Mouse (Mus musculus) thymus, adult 2 months (tissue): ENCODE measurements around the gene Dnajc10. TPM values are rescaled to one million over a fixed set of nuclear protein-coding genes. Genes with fewer than 3 reads are reported as not detected.

Experiments
- DNase-seq: peaks from one replicate; pipeline ENCODE4 v3.0.0; 2021
- H3K27ac ChIP-seq: fragments of 200-500 bp; 2 replicates; pipeline ENCODE4 v1.5.1; 2012; ENCODE audit warnings: low read length, control low read depth; ENCODE audit not compliant: control insufficient read depth, insufficient read depth
- H3K27me3 ChIP-seq: fragments of 200-500 bp; 2 replicates; pipeline ENCODE4 v1.6.1; 2012; ENCODE audit warnings: mild to moderate bottlenecking, low read length, moderate library complexity, mixed read lengths; ENCODE audit not compliant: control insufficient read depth, insufficient read depth
- H3K36me3 ChIP-seq: fragments of 200-500 bp; 2 replicates; pipeline ENCODE4 v1.6.1; 2012; ENCODE audit warnings: mild to moderate bottlenecking, low read length, moderate library complexity; ENCODE audit not compliant: control insufficient read depth, insufficient read depth
- H3K4me1 ChIP-seq: fragments of 200-500 bp; replicated peaks from 2 replicates; pipeline ENCODE4 v1.6.1; 2012; ENCODE audit warnings: low read length; ENCODE audit not compliant: control insufficient read depth, insufficient read depth
- H3K4me3 ChIP-seq: fragments of 200-500 bp; 2 replicates; pipeline ENCODE4 v1.5.1; 2012; ENCODE audit warnings: mild to moderate bottlenecking, low read length, control low read depth, moderate library complexity; ENCODE audit not compliant: control insufficient read depth, insufficient read depth
- CTCF ChIP-seq: fragments of 200-500 bp; IDR thresholded peaks from 2 replicates; pipeline ENCODE4 v1.5.1; 2012; ENCODE audit warnings: mild to moderate bottlenecking, control low read depth, low read length, moderate library complexity, borderline replicate concordance; ENCODE audit not compliant: control insufficient read depth, poor library complexity, insufficient read depth; ENCODE audit errors: extremely low read depth
- POLR2A ChIP-seq: fragments of 200-500 bp; IDR thresholded peaks from 2 replicates; pipeline ENCODE4 v1.6.1; 2012; ENCODE audit warnings: mild to moderate bottlenecking, low read length, control low read depth, moderate library complexity; ENCODE audit not compliant: control insufficient read depth, poor library complexity, insufficient read depth; ENCODE audit errors: extremely low read depth
- WGBS: fragments of 180-500 bp; shearing (Covaris S2); methylation state at CpG from one replicate; pipeline ENCODE4 v1.1.7; 2018; 5-methylcytosine and 5-hydroxymethylcytosine counted together
- polyA plus RNA-seq: library from polyadenylated mRNA; depleted of rRNA; stranded (reverse); fragments of >200 nt; gene quantifications from 2 replicates; pipeline ENCODE4 v1.2.3, GENCODE M21; 2012

The Dnajc10 gene
- polyA plus RNA-seq, 1 experiment: 23.4 TPM

DNA sequence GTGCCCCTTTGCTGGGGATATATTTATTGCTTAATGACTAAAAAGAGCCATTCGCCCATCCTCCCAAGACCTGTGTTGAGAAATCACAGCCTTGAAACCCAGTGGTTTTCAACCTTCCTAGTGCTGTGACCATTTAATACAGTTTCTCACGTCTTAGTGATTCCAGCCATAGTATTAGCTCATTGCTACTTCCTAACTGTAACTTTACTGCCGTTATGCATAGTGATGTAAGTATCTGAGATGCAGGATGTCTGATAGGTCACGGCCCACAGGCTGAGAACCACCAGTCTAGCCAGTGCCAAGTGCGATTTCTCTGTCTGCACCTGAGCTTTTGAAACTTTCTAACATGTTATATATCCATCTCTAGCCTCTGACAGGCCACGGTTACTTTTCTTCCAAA is 12.0 kb downstream of the Dnajc10 start:
- TF ChIP-seq CTCF (no peak), POLR2A (no peak)
- no peak for DNase-seq
- no peaks in the 10 kb centered on the region for H3K27me3 ChIP-seq
- H3K27ac ChIP-seq: no peak overlapping the region
- 96% methylated on average over 6 of the region's 6 CpGs for WGBS
- peaks cover 45% of the 10 kb centered on the region for H3K36me3 ChIP-seq
- no peak overlapping the region for H3K4me3 ChIP-seq
- no peaks in the 10 kb centered on the region for H3K4me1 ChIP-seq

DNA sequence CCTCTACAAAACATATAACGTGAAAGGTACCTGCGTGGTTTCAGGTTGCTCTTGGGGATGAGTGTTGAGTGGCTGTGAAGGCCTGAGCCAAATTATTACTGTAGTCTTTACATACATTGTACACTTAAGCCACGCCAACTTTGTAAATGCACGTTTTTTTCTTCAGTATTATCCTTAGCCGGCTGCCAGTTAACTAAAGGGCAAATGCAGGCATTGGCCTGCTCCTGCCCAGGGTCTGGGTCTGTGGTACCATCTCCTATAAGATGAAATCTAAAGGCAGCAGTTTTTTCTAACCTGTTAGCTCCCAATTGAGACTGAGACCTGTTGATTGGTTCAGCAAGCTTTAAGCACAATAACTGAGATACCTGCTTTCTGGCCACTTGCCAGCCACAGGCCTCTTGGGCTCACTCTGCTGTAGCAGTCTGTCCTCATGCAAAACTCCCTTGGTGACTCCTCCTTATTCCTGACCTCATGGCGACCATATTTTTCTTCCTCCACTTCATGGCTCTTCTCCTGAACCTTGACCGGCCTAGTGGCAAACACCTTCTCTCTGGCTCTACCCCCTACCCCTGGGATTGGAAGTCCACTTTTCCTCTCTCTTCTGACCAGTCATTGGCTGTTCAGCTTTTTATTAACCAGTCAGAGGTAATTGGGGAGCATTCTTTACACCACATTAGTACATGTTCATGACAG is 13.8 kb downstream of the Dnajc10 start:
- no peak for TF ChIP-seq POLR2A
- no peak for TF ChIP-seq CTCF
- no peaks in the 10 kb centered on the region for H3K4me1 ChIP-seq
- no peaks in the 10 kb centered on the region for H3K27me3 ChIP-seq
- no peak overlapping the region for H3K4me3 ChIP-seq
- no peak overlapping the region for H3K27ac ChIP-seq
- H3K36me3 ChIP-seq: peaks cover 51% of the 10 kb centered on the region
- 97% methylated on average over 7 of the region's 7 CpGs for WGBS
- no peak for DNase-seq

DNA sequence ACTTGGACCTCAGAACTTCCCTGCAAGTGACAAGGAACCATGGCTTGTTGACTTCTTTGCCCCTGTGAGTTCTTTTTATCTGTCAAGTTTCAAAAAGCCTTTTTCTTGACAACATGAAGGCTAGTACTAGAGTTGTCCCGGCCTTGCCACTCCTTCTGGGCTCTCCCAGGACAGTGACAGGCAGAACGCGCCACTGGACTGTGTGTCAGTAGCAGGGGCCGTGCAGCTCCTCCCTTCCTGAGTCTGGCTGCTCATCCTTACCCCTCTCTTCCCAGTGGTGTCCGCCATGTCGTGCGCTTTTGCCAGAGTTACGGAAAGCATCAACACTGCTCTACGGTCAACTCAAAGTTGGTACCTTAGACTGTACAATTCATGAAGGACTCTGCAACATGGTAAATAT is 25.3 kb downstream of the Dnajc10 start:
- TF ChIP-seq POLR2A (no peak), CTCF (no peak)
- DNase-seq: no peak
- over 99% methylated on average over 9 of the region's 9 CpGs for whole genome bisulfite sequencing
- H3K27me3 ChIP-seq: no peaks in the 10 kb centered on the region
- H3K27ac ChIP-seq: no peak overlapping the region
- H3K36me3 ChIP-seq: peaks cover 78% of the 10 kb centered on the region
- no peak overlapping the region for H3K4me3 ChIP-seq
- no peaks in the 10 kb centered on the region for H3K4me1 ChIP-seq

- no peaks in the 10 kb centered on the region for H3K27me3 ChIP-seq
- 96% methylated on average over 4 of the region's 4 CpGs for WGBS
- H3K4me3 ChIP-seq: no peak overlapping the region
- H3K4me1 ChIP-seq: no peaks in the 10 kb centered on the region
- no peak for TF ChIP-seq POLR2A
- no peak for TF ChIP-seq CTCF
- peaks cover 22% of the 10 kb centered on the region for H3K36me3 ChIP-seq
- DNase-seq: no peak
- H3K27ac ChIP-seq: no peak overlapping the region
These were observed 39.3 kb downstream of the Dnajc10 start for GRCm38 (mm10) chr2:80354531-80354930.

DNA sequence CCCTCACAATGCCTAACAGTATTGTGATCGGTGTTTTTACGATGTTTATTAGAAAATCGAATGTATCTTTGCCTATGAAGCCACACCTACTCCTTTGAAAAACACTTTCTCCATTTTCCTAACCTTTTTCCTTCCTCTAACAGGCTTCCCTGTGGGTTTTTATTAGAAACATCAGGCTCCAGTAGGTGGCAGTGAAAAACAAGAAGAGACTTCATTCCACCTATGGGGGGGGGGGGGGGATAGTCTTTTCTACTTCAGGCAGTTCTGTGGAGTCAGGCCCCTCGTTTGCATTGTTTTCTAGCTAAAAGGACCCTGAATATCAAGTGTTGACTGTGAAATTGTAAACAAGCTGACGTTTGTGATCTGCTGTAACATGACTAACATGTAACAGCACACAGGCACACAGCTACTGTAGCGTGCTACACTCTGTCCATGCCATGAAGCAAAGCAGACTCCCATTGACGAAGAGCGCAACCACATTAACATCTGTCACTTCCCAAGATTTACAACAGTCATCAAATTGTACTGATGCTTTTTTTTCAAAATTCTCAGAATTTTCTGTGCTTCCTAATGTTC is 41.5 kb downstream of the Dnajc10 start:
- Histone ChIP-seq H3K27me3 (no peaks in the 10 kb centered on the region), H3K36me3 (peaks cover 12% of the 10 kb centered on the region; the same call in 1 of the 2 replicates), H3K4me3 (no peak overlapping the region), H3K27ac (no peak overlapping the region), H3K4me1 (no peaks in the 10 kb centered on the region)
- no peak for DNase-seq
- 47% methylated on average over 8 of the region's 8 CpGs for WGBS
- no peak for TF ChIP-seq CTCF
- TF ChIP-seq POLR2A: no peak

- no peak for TF ChIP-seq POLR2A
- no peak for TF ChIP-seq CTCF
- Histone ChIP-seq H3K36me3 (no peaks in the 10 kb centered on the region), H3K4me1 (no peaks in the 10 kb centered on the region), H3K27me3 (no peaks in the 10 kb centered on the region), H3K27ac (no peak overlapping the region), H3K4me3 (no peak overlapping the region)
- no peak for DNase-seq
- 92% methylated on average over 8 of the region's 8 CpGs for WGBS
These were observed 56.2 kb downstream of the Dnajc10 start for GRCm38 (mm10) chr2:80371458-80371857.

DNA sequence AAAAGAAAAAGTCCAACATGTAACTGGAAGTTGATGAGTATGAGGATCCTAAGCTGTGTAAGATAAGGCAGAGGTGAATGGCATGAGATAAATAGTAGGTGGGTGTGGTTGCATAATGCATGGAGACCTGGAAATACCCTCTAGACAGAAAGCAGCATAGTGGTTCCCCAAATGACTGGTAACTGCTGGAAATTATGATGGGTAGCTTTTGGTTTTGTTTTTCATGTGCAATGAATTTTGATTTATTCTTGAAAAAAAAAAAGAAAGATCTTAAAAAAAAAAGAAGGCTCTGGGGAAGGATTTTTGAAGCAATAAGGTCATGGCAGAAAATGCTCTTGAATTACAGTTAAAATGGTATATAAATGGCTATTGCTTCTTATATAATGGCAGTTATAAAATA is 59.6 kb downstream of the Dnajc10 start:
- TF ChIP-seq POLR2A (no peak), CTCF (no peak)

More for the DNA sequence above, 59.6 kb downstream of the Dnajc10 start:
- no peak overlapping the region for H3K27ac ChIP-seq
- no peak overlapping the region for H3K4me3 ChIP-seq
- H3K36me3 ChIP-seq: no peaks in the 10 kb centered on the region
- no peaks in the 10 kb centered on the region for H3K4me1 ChIP-seq
- DNase-seq: no peak
- no peaks in the 10 kb centered on the region for H3K27me3 ChIP-seq
